Mouse (Mus musculus): Measurements from ENCODE around the gene Hs1bp3. TPM values are rescaled to one million over a fixed set of nuclear protein-coding genes. Genes with fewer than 3 reads are reported as not detected.
A peak's percentile ranks its signal among the peaks of the same experiment; 100 is the strongest.

Hs1bp3 gene
- polyA plus RNA-seq, 1 experiment from 2014 or later, result 11.3 TPM

DNA sequence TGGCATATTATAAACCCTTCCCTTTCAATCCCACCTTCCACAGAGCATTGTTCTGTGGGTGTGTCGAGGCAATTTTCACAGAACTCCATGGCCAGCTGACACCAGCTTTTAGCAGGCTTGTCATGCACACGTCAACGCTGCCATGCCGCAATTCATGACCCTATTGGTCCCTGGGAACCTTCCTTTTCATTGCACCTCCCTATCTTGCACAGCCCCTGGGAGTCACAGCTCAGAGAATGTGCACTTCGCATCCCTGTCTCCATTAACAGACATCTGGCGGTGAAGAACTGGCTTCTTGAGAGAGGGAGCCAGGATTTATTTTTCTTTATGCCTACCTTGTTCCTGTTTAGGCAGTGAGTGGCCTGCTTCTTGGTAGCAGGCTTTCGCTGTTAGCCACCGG lies 25.7 kb downstream of the Hs1bp3 start:
- Histone ChIP-seq H3K4me3 (no peak overlapping the region), H3K36me3 (peaks cover 12% of the 10 kb centered on the region), H3K27me3 (no peaks in the 10 kb centered on the region), H3K9ac (replicated peaks) (0 out of 2 replicates have a peak overlapping the region, but pooled peaks have one; percentile 24), H3K9me3 (no peaks in the 10 kb centered on the region), H3K27ac (replicated peaks) (peak overlapping the region; percentile 52; the same call in 1 of the 2 replicates), H3K4me1 (peaks cover 27% of the 10 kb centered on the region), H3K4me2 (replicated peaks) (no peak overlapping the region)
- WGBS, result 63% methylated on average over 8 of the region's 8 CpGs
- no peak for ATAC-seq (ENCODE audit: low FRiP score, low read depth)

GRCm38 (mm10) chr12:8339591-8340319 lies 26.5 kb downstream of the Hs1bp3 start:
- Histone ChIP-seq H3K9ac (replicated peaks) (0 out of 2 replicates have a peak overlapping the region, but pooled peaks have one; percentile 24), H3K4me1 (peaks cover 27% of the 10 kb centered on the region), H3K4me3 (no peak overlapping the region), H3K9me3 (no peaks in the 10 kb centered on the region), H3K27me3 (no peaks in the 10 kb centered on the region), H3K36me3 (peaks cover 12% of the 10 kb centered on the region), H3K27ac (replicated peaks) (peak overlapping the region; percentile 52), H3K4me2 (replicated peaks) (no peak overlapping the region)
- peak; percentile 80 for ATAC-seq (ENCODE audit: low FRiP score, low read depth)
- WGBS, result 22% methylated on average over 13 of the region's 13 CpGs

DNA sequence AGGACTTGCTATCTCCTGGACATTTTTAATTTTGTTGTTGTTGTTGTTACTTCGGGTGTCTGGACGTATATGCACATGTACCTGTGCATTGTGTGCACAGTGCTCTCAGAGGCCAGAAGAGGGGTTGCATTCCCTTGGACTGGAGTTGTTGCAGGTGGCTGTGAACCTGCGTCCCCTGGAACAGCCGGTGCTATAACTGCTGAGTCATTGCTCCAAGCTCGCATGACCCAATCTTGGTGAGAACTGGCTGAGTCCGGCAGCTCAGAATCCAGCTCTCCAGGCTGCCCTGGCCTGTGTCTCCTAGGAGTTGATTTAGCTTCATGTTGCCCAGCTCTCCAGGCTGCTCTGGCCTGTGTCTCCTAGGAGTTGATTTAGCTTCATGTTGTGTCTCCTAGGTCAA lies 27.8 kb downstream of the Hs1bp3 start:
- H3K27ac ChIP-seq (replicated peaks), result no peak overlapping the region
- peaks cover 27% of the 10 kb centered on the region for H3K4me1 ChIP-seq
- H3K36me3 ChIP-seq, result peaks cover 12% of the 10 kb centered on the region
- no peak for ATAC-seq (ENCODE audit: low FRiP score, low read depth)
- H3K9ac ChIP-seq (replicated peaks), result no peak overlapping the region
- 88% methylated on average over 6 of the region's 6 CpGs for WGBS
- H3K9me3 ChIP-seq, result no peaks in the 10 kb centered on the region
- no peak overlapping the region for H3K4me2 ChIP-seq (replicated peaks)
- H3K27me3 ChIP-seq, result no peaks in the 10 kb centered on the region
- H3K4me3 ChIP-seq, result no peak overlapping the region

GRCm38 (mm10) chr12:8343381-8343780 lies 30.1 kb downstream of the Hs1bp3 start:
- Histone ChIP-seq H3K27me3 (no peaks in the 10 kb centered on the region), H3K4me3 (no peak overlapping the region), H3K4me2 (replicated peaks) (no peak overlapping the region), H3K4me1 (peaks cover 21% of the 10 kb centered on the region), H3K9ac (replicated peaks) (no peak overlapping the region), H3K36me3 (peaks cover 12% of the 10 kb centered on the region), H3K9me3 (no peaks in the 10 kb centered on the region), H3K27ac (replicated peaks) (no peak overlapping the region)
- ATAC-seq (ENCODE audit: low FRiP score, low read depth), result no peak
- 95% methylated on average over 3 of the region's 3 CpGs for WGBS

- Histone ChIP-seq H3K4me3 (no peak overlapping the region), H3K27ac (replicated peaks) (no peak overlapping the region), H3K4me2 (replicated peaks) (no peak overlapping the region), H3K9ac (replicated peaks) (no peak overlapping the region), H3K9me3 (no peaks in the 10 kb centered on the region), H3K36me3 (peaks cover 12% of the 10 kb centered on the region), H3K27me3 (no peaks in the 10 kb centered on the region), H3K4me1 (peaks cover 10% of the 10 kb centered on the region)
- no peak for ATAC-seq (ENCODE audit: low FRiP score, low read depth)
- WGBS, result 67% methylated on average over 9 of the region's 9 CpGs
These were observed 31.7 kb downstream of the Hs1bp3 start for GRCm38 (mm10) chr12:8344897-8345296.

DNA sequence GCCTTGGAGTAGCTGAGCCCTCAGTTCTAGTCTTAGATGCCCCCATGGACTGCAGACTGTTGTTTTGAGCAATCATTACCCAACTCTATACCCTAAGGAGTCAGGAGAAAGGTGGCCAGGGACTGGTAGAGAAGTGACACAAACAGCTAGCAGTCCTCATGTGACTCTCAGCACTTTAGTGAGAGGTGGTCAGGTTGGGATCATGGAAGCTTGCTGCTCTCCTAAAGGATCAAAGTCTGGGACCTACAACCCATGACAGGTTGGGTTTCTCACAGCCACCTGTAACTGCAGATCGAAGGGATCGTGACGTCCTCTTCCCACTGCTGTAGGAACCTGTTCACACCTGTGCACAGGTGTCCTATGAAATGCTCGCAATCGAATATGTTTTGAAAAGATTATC lies 32.3 kb downstream of the Hs1bp3 start:
- H3K4me1 ChIP-seq, result 0 out of 2 replicates have a peak, but pooled peaks cover 4% of the 10 kb centered on the region
- no peak overlapping the region for H3K4me2 ChIP-seq (replicated peaks)
- ATAC-seq (ENCODE audit: low FRiP score, low read depth), result no peak
- H3K36me3 ChIP-seq, result peaks cover 12% of the 10 kb centered on the region
- H3K9me3 ChIP-seq, result no peaks in the 10 kb centered on the region
- no peak overlapping the region for H3K9ac ChIP-seq (replicated peaks)
- no peak overlapping the region for H3K27ac ChIP-seq (replicated peaks)
- no peaks in the 10 kb centered on the region for H3K27me3 ChIP-seq
- no peak overlapping the region for H3K4me3 ChIP-seq
- 97% methylated on average over 5 of the region's 5 CpGs for WGBS

GRCm38 (mm10) chr12:8347746-8348462 lies 34.7 kb downstream of the Hs1bp3 start:
- Histone ChIP-seq H3K9me3 (no peaks in the 10 kb centered on the region), H3K4me3 (no peak overlapping the region), H3K4me2 (replicated peaks) (no peak overlapping the region), H3K27ac (replicated peaks) (no peak overlapping the region), H3K36me3 (no peaks in the 10 kb centered on the region), H3K9ac (replicated peaks) (no peak overlapping the region), H3K27me3 (no peaks in the 10 kb centered on the region), H3K4me1 (0 out of 2 replicates have a peak, but pooled peaks cover 4% of the 10 kb centered on the region)
- no peak for ATAC-seq (ENCODE audit: low FRiP score, low read depth)
- 79% methylated on average over 8 of the region's 8 CpGs for WGBS

GRCm38 (mm10) chr12:8348733-8349513 lies 35.7 kb downstream of the Hs1bp3 start:
- H3K9ac ChIP-seq (replicated peaks), result no peak overlapping the region
- H3K9me3 ChIP-seq, result no peaks in the 10 kb centered on the region
- no peak overlapping the region for H3K4me2 ChIP-seq (replicated peaks)
- H3K27me3 ChIP-seq, result no peaks in the 10 kb centered on the region
- peak; percentile 23; the same call in 1 of the 2 replicates for ATAC-seq (ENCODE audit: low FRiP score, low read depth)
- H3K4me1 ChIP-seq, result 0 out of 2 replicates have a peak, but pooled peaks cover 4% of the 10 kb centered on the region
- H3K4me3 ChIP-seq, result no peak overlapping the region
- H3K27ac ChIP-seq (replicated peaks), result 0 out of 2 replicates have a peak overlapping the region, but pooled peaks have one; percentile 2
- WGBS, result 77% methylated on average over 9 of the region's 9 CpGs
- H3K36me3 ChIP-seq, result no peaks in the 10 kb centered on the region

DNA sequence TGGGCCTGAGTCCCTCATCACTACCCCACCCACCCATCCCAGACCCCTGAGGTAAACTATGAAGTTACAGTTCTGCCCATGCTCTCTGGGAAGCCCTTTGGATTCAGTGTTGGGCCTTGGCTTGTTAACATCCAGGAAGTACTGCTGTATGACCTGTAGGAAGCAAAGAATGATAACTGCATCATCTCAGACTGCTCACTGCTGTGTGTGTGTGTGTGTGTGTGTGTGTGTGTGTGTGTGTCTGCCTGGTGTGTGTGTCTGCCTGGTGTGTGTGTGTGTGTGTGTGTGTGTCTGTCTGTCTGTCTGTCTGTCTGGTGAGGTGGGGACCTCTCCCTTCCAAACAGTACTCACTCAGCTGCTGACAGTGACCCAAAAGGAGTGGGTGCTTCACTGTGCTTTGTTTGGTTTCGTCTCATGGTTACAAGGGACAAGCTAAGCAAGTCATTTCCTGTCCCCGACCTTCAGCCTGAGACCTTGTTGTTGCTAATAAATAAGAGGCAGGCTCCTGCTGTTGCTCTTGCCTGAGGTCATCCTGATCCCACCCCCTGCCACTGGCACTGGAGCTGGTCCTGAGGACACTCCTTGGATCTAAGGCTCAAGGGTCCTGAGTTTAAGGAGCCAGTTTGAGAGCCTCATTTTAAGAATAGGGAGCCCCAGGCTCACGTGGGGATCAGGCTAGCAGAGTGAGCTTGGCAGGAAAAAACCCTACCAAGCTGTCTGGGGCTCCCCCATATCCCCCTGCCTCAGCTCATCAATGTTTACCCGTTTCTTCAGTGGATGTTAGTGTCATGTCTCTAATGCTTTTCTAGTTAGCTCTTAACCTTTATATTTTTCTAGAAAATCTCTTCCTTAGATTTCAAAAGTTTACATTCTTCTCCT lies 38.0 kb downstream of the Hs1bp3 start:
- no peak for ATAC-seq (ENCODE audit: low FRiP score, low read depth)
- Histone ChIP-seq H3K4me1 (0 out of 2 replicates have a peak, but pooled peaks cover 4% of the 10 kb centered on the region), H3K4me2 (replicated peaks) (no peak overlapping the region), H3K9ac (replicated peaks) (no peak overlapping the region), H3K4me3 (no peak overlapping the region), H3K27ac (replicated peaks) (no peak overlapping the region), H3K36me3 (no peaks in the 10 kb centered on the region), H3K9me3 (no peaks in the 10 kb centered on the region), H3K27me3 (no peaks in the 10 kb centered on the region)
- WGBS, result 36% methylated on average over 4 of the region's 4 CpGs

GRCm38 (mm10) chr12:8353071-8353470 lies 39.8 kb downstream of the Hs1bp3 start:
- Histone ChIP-seq H3K4me2 (replicated peaks) (no peak overlapping the region), H3K27ac (replicated peaks) (no peak overlapping the region), H3K4me3 (no peak overlapping the region), H3K9me3 (no peaks in the 10 kb centered on the region), H3K4me1 (0 out of 2 replicates have a peak, but pooled peaks cover 4% of the 10 kb centered on the region), H3K9ac (replicated peaks) (no peak overlapping the region), H3K27me3 (no peaks in the 10 kb centered on the region), H3K36me3 (no peaks in the 10 kb centered on the region)
- WGBS, result 80% methylated on average over 4 of the region's 4 CpGs
- ATAC-seq (ENCODE audit: low FRiP score, low read depth), result no peak

- H3K9me3 ChIP-seq, result no peaks in the 10 kb centered on the region
- H3K4me3 ChIP-seq, result no peak overlapping the region
- no peaks in the 10 kb centered on the region for H3K36me3 ChIP-seq
- H3K4me2 ChIP-seq (replicated peaks), result no peak overlapping the region
- whole genome bisulfite sequencing, result 96% methylated on average over 1 of the region's 1 CpGs
- no peaks in the 10 kb centered on the region for H3K27me3 ChIP-seq
- H3K4me1 ChIP-seq, result no peaks in the 10 kb centered on the region
- no peak overlapping the region for H3K27ac ChIP-seq (replicated peaks)
- ATAC-seq (ENCODE audit: low FRiP score, low read depth), result no peak
- H3K9ac ChIP-seq (replicated peaks), result no peak overlapping the region
These were observed 41.0 kb downstream of the Hs1bp3 start for GRCm38 (mm10) chr12:8354187-8354586.
